Comparison of ENCODE assay signal across 10 mouse cellular contexts in genomic region chr12:111535281-111535680, GRCm38 (mm10). TPM values are rescaled to one million over a fixed set of nuclear protein-coding genes. Genes with fewer than 3 reads are reported as not detected.
A peak's percentile ranks its signal among the peaks of the same experiment; 100 is the strongest.
DNase-seq lines count a peak whose midpoint lies in the region; ATAC-seq and TF ChIP-seq lines count a peak whose summit lies in the region.
"Had no signal": no experiment of that assay in that cellular context is flagged by ENCODE, and none has a peak within 500 bp of the region (broad histone marks: within the 10 kb centered on the region; RNA-seq: fewer than 3 reads in every experiment).

No protein-coding gene starts in this region.

- no peaks in the 10 kb centered on the region for H3K27me3 ChIP-seq in heart, postnatal 0 days (ENCODE audit: control insufficient read depth, insufficient read depth, low read length)

- no peaks in the 10 kb centered on the region for H3K9me3 ChIP-seq in heart, postnatal 0 days (replicated peaks; ENCODE audit: control insufficient read depth, low read length)

- TF ChIP-seq EP300 in heart, postnatal 0 days (IDR thresholded peaks at IDR 0.05; ENCODE audit: low read depth): no peak

- peaks cover 9% of the 10 kb centered on the region for H3K36me3 ChIP-seq in heart, postnatal 0 days (replicated peaks; ENCODE audit: control insufficient read depth, insufficient read depth, low read length)

- H3K4me1 ChIP-seq in heart, postnatal 0 days (ENCODE audit: control insufficient read depth, insufficient read depth): peaks cover 22% of the 10 kb centered on the region

- no peak overlapping the region; the same call in 1 of the 2 replicates for H3K4me2 ChIP-seq in heart, postnatal 0 days (ENCODE audit: low read depth, low read length)
- H3K4me2 ChIP-seq: lung, embryonic 14.5 days had no signal

- WGBS in heart, postnatal 0 days: 30% methylated on average over 6 of the region's 6 CpGs

- DNase-seq in heart, postnatal 0 days (ENCODE audit: low spot score): no peak
- no peak for DNase-seq in heart, postnatal 25 days (ENCODE audit: low spot score)
- DNase-seq in ZHBTc4 (ENCODE audit: low read depth, low spot score): peak; percentile 57
- no peak for DNase-seq in frontal cortex, postnatal 25 days (ENCODE audit: low spot score in 2 of 2)
- DNase-seq in layer of hippocampus, adult 9-10 months (ENCODE audit: low spot score): no peak
- no peak for DNase-seq in cerebellum, postnatal 4 days (ENCODE audit: low spot score in 2 of 2)
- DNase-seq: kidney, postnatal 36 days; lung, embryonic 14.5 days had no signal

- H3K9ac ChIP-seq in heart, postnatal 0 days (replicated peaks; ENCODE audit: low read depth, low read length): no peak overlapping the region; the same call in 1 of the 2 replicates
- H3K9ac ChIP-seq: lung, embryonic 14.5 days had no signal

- no peak for TF ChIP-seq CTCF in heart, postnatal 0 days (IDR thresholded peaks at IDR 0.05; ENCODE audit: low read depth)

- H3K27ac ChIP-seq in heart, postnatal 0 days (ENCODE audit: low read depth): peak overlapping the region; percentile 50

- no peak overlapping the region for H3K4me3 ChIP-seq in heart, postnatal 0 days (ENCODE audit: low read depth, low read length)

- no peak for ATAC-seq in heart, postnatal 0 days (ENCODE audit: insufficient read depth, low read depth)
- ATAC-seq in granulocyte monocyte progenitor cell, adult 5-6 weeks (replicated peaks; ENCODE audit: poor library complexity, severe bottlenecking): peak; percentile 15
- peak; percentile 72 for ATAC-seq in megakaryocyte-erythroid progenitor cell, adult 5-6 weeks (replicated peaks; ENCODE audit: low FRiP score, low TSS enrichment, poor library complexity, severe bottlenecking)

- intact Hi-C loops in heart, postnatal 25 days (cut with DNase I): loop anchor here (5.0 kb wide), 1 partner anchor 37 kb away; the partner anchor contains the start of gene Mark3

RNA-seq across cellular contexts. Expression of gene Eif5, which starts 2.5 kb away (rescaled TPM):
- 153 and 223 TPM in 2 replicates for total RNA-seq in heart, postnatal 0 days (2014; rRNA removed; ENCODE audit: low replicate concordance)
- 360 and 361 TPM in 2 replicates for polyA plus RNA-seq in heart, postnatal 0 days (2015; fragmentation: Nextera tagmentation; extraction: Ambion mirVana)
- total RNA-seq in heart, postnatal 25 days (2021): 100 to 1,000 TPM; 140 to 145 TPM
- total RNA-seq in granulocyte monocyte progenitor cell, adult 5-6 weeks (2014; fragmentation: Nextera tagmentation): 197 and 224 TPM in 2 replicates
- total RNA-seq in granulocyte monocyte progenitor cell, adult 5-6 weeks (2017): 290 and 339 TPM in 2 replicates
- total RNA-seq in megakaryocyte-erythroid progenitor cell, adult 5-6 weeks (2014; fragmentation: Nextera tagmentation): 212 and 247 TPM in 2 replicates
- 262 and 337 TPM in 2 replicates for total RNA-seq in megakaryocyte-erythroid progenitor cell, adult 5-6 weeks (2017)

RNA-seq across cellular contexts. Expression of gene Mark3, which starts 39.0 kb away (rescaled TPM):
- 66.3 and 80.1 TPM in 2 replicates for total RNA-seq in heart, postnatal 0 days (2014; rRNA removed; ENCODE audit: low replicate concordance)
- 16.5 and 20.0 TPM in 2 replicates for polyA plus RNA-seq in heart, postnatal 0 days (2015; fragmentation: Nextera tagmentation; extraction: Ambion mirVana)
- total RNA-seq in heart, postnatal 25 days (2021): 10 to 100 TPM; 52.9 to 54.3 TPM
- 55.8 and 61.7 TPM in 2 replicates for total RNA-seq in granulocyte monocyte progenitor cell, adult 5-6 weeks (2014; fragmentation: Nextera tagmentation)
- total RNA-seq in granulocyte monocyte progenitor cell, adult 5-6 weeks (2017): 61.3 and 71.8 TPM in 2 replicates
- total RNA-seq in megakaryocyte-erythroid progenitor cell, adult 5-6 weeks (2014; fragmentation: Nextera tagmentation): 56.3 and 62.2 TPM in 2 replicates
- 55.2 and 81.3 TPM in 2 replicates for total RNA-seq in megakaryocyte-erythroid progenitor cell, adult 5-6 weeks (2017)

RNA-seq across cellular contexts. Expression of gene Gm266, which starts 49.7 kb away (rescaled TPM):
- total RNA-seq in heart, postnatal 0 days (2014; rRNA removed; ENCODE audit: low replicate concordance): 4.0 and 4.3 TPM in 2 replicates
- polyA plus RNA-seq in heart, postnatal 0 days (2015; fragmentation: Nextera tagmentation; extraction: Ambion mirVana): 0.85 and 1.3 TPM in 2 replicates
- under 1 TPM; 0.36 to 0.75 TPM for total RNA-seq in heart, postnatal 25 days (2021)
- total RNA-seq in granulocyte monocyte progenitor cell, adult 5-6 weeks (2014; fragmentation: Nextera tagmentation): not detected in 2 replicates
- not detected in 2 replicates for total RNA-seq in granulocyte monocyte progenitor cell, adult 5-6 weeks (2017)
- not detected in 2 replicates for total RNA-seq in megakaryocyte-erythroid progenitor cell, adult 5-6 weeks (2014; fragmentation: Nextera tagmentation)
- total RNA-seq in megakaryocyte-erythroid progenitor cell, adult 5-6 weeks (2017): not detected in 2 replicates
